Mouse (Mus musculus) spleen, adult 2 months (tissue): Measurements from ENCODE around the gene Ppp1r8. TPM values are rescaled to one million over a fixed set of nuclear protein-coding genes. Genes with fewer than 3 reads are reported as not detected.

Experiments used
- DNase-seq, 2 experiments: peaks; one replicate each; pipeline versions ENCODE4 v3.0.0 to v3.0.0-alpha.2; 2012 to 2021; ENCODE audit warnings: low spot score in 2 of 2, low read depth in 1 of 2
- H3K27ac ChIP-seq: fragments of 200-500 bp; 2 replicates; pipeline ENCODE4 v1.5.1; 2012; ENCODE audit warnings: low read length, inconsistent platforms; ENCODE audit not compliant: insufficient read depth
- H3K27me3 ChIP-seq: fragments of 200-500 bp; 2 replicates; pipeline ENCODE4 v1.6.1; 2012; ENCODE audit warnings: mild to moderate bottlenecking, moderate library complexity, low read length, inconsistent platforms; ENCODE audit not compliant: control insufficient read depth, insufficient read depth
- H3K36me3 ChIP-seq: fragments of 200-500 bp; 2 replicates; pipeline ENCODE4 v1.6.1; 2012; ENCODE audit warnings: mild to moderate bottlenecking, low read length, inconsistent platforms; ENCODE audit not compliant: control insufficient read depth, insufficient read depth
- H3K4me1 ChIP-seq: fragments of 200-500 bp; 2 replicates; pipeline ENCODE4 v1.6.1; 2011; ENCODE audit warnings: inconsistent platforms; ENCODE audit not compliant: control insufficient read depth, insufficient read depth, insufficient read length
- H3K4me3 ChIP-seq: fragments of 200-500 bp; 2 replicates; pipeline ENCODE4 v1.5.1; 2011; ENCODE audit warnings: mild to moderate bottlenecking, inconsistent platforms; ENCODE audit not compliant: insufficient read depth, insufficient read length; ENCODE audit errors: extremely low read depth
- CTCF ChIP-seq: fragments of 200-500 bp; IDR thresholded peaks from 2 replicates; pipeline ENCODE4 v1.5.1; 2011; ENCODE audit warnings: mild to moderate bottlenecking, inconsistent platforms; ENCODE audit not compliant: insufficient read depth, insufficient read length, insufficient replicate concordance; ENCODE audit errors: extremely low read depth
- POLR2A ChIP-seq: fragments of 200-500 bp; IDR thresholded peaks from 2 replicates; pipeline ENCODE4 v1.6.1; 2011; ENCODE audit warnings: low read depth, low read length, inconsistent platforms
- WGBS: fragments of 180-500 bp; shearing (Covaris S2); methylation state at CpG from one replicate; pipeline ENCODE4 v1.1.7; 2018; 5-methylcytosine and 5-hydroxymethylcytosine counted together
- polyA plus RNA-seq: library from polyadenylated mRNA; depleted of rRNA; stranded (reverse); fragments of >200 nt; gene quantifications from 2 replicates; pipeline ENCODE4 v1.2.3, GENCODE M21; 2012

Gene Ppp1r8
- polyA plus RNA-seq, 1 experiment = 21.3 TPM

DNA sequence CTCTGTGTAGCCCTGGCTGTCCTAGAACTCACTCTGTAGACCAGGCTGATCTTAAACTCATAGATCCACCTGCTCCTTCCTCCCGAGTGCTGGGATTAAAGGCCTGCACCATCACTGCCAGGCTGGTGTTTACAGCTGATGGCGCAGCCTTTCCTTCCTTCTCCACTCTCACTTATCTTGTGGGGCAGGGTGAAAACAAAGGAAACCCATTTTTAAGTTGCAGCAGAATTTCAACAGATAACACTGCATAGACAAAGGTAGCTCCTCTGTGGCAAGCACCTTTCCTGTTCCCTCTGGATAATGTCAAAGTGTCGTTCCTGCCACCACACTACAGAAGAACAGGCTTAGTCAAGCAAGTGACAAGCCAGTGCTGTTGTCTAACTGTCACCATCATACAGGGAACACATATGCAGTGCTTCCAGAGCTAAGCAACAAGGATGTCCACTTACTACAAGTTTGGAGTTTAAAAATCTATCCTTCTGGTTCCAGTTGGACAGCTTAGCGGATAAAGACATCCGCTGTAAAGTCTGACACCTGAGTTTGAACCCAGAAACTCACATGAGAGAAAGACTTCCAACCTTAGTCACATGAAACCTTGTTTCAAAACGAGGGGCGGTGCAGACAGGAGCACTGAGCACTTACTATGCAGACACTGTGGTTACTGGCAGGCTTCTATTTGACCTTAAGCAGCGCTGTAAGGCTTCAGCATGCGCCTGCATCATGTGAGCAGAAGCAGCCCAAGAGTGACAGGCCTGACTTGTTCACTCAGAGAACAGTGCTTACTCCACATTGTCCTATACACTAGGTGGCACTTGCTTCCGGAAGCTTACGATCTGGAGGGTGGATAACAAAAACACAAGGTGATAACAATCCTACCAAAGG is 30.8 kb upstream of the Ppp1r8 start:
- no peaks in the 10 kb centered on the region; the same call in 1 of the 2 replicates for H3K4me1 ChIP-seq
- 82% methylated on average over 11 of the region's 11 CpGs for WGBS
- no peak for DNase-seq
- TF ChIP-seq CTCF (no peak), POLR2A (no peak)
- H3K4me3 ChIP-seq = no peak overlapping the region
- no peaks in the 10 kb centered on the region for H3K27me3 ChIP-seq
- no peak overlapping the region for H3K27ac ChIP-seq
- peaks cover 11% of the 10 kb centered on the region for H3K36me3 ChIP-seq

DNA sequence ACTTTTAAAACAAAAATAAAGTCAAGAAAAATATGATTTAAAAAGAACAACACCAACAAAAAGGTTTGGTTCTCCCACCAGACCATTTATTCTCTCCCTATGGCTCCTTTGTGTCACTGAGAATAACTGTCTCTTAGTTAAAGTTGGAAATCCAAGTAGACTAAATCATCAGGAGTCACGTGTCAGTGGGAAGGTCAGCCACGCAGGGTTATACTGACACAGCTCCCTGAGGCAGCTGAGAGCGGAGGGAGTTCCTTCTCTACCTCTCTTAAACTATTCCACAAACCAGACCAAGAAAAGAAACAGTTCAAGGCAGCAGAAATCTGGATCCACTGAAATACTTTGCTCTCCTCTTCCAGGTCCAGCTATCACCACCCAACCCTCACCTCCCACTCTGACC is 28.1 kb upstream of the Ppp1r8 start:
- Histone ChIP-seq H3K4me1 (no peaks in the 10 kb centered on the region), H3K36me3 (peaks cover 26% of the 10 kb centered on the region), H3K27ac (no peak overlapping the region), H3K4me3 (no peak overlapping the region), H3K27me3 (no peaks in the 10 kb centered on the region)
- TF ChIP-seq CTCF = no peak
- no peak for TF ChIP-seq POLR2A
- WGBS = 96% methylated on average over 3 of the region's 3 CpGs
- no peak for DNase-seq

- Histone ChIP-seq H3K36me3 (peaks cover 38% of the 10 kb centered on the region), H3K27ac (no peak overlapping the region), H3K4me1 (no peaks in the 10 kb centered on the region), H3K4me3 (no peak overlapping the region), H3K27me3 (no peaks in the 10 kb centered on the region)
- no peak for DNase-seq
- WGBS = 90% methylated on average over 2 of the region's 2 CpGs
- TF ChIP-seq POLR2A = no peak
- no peak for TF ChIP-seq CTCF
Observed at GRCm38 (mm10) chr4:132864856-132865255, 21.9 kb upstream of the Ppp1r8 start.

- 93% methylated on average over 13 of the region's 13 CpGs for WGBS
- peaks cover 35% of the 10 kb centered on the region for H3K36me3 ChIP-seq
- H3K4me1 ChIP-seq = no peaks in the 10 kb centered on the region
- H3K27ac ChIP-seq = no peak overlapping the region
- H3K27me3 ChIP-seq = no peaks in the 10 kb centered on the region
- H3K4me3 ChIP-seq = no peak overlapping the region
- no peak for DNase-seq
- TF ChIP-seq POLR2A = no peak
- TF ChIP-seq CTCF = no peak
Observed at GRCm38 (mm10) chr4:132863012-132863411, 20.0 kb upstream of the Ppp1r8 start.

DNA sequence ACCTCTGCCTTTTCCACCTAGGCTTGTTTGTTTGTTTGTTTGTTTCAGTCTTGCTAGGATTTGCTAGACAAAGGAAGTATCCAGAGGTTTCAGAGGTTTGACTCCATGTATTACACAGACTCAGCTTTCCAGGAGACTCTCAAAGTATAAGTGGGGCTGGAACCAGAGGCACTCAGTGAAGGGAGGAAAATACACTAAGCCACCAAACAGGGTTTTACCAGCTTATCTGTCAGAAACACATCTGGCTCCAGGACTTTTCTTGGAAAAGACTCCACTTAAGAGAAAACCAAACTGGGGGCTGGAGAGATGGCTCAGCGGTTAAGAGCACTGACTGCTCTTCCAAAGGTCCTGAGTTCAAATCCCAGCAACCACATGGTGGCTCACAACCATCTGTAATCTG is 17.9 kb upstream of the Ppp1r8 start:
- Histone ChIP-seq H3K4me1 (no peaks in the 10 kb centered on the region), H3K4me3 (no peak overlapping the region), H3K27me3 (no peaks in the 10 kb centered on the region), H3K36me3 (peaks cover 37% of the 10 kb centered on the region), H3K27ac (no peak overlapping the region)
- no peak for DNase-seq
- TF ChIP-seq POLR2A (no peak), CTCF (no peak)
- 95% methylated on average over 1 of the region's 1 CpGs for WGBS

DNA sequence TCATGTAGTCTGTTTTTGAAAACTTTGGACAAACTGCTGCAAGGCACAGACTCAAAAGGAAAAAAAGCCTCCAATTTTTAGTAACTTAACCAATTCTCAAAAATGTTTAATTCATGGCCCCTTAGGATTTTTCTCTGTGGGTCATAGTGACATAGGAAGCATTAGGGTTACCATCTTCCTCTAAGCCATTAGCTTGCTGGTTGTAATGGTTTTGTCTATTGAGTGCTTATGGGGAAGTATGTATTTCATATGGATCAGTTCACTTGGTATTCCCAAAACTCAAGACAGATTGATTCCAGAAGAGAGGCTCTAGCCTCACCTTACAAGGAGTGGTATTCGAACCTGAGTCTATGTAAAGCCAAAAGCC is 719 bp upstream of the Ppp1r8 start:
- Histone ChIP-seq H3K36me3 (peaks cover 11% of the 10 kb centered on the region; the same call in 1 of the 2 replicates), H3K4me1 (no peaks in the 10 kb centered on the region), H3K4me3 (no peak overlapping the region), H3K27me3 (no peaks in the 10 kb centered on the region), H3K27ac (no peak overlapping the region)
- DNase-seq = no peak
- 89% methylated on average over 1 of the region's 1 CpGs for WGBS
- no peak for TF ChIP-seq CTCF
- no peak for TF ChIP-seq POLR2A
